In genomic region chr1:164405385-164405802, GRCm38 (mm10) we compare ENCODE assay signal across 10 mouse cellular contexts. TPM values are rescaled to one million over a fixed set of nuclear protein-coding genes. Genes with fewer than 3 reads are reported as not detected.
DNase-seq lines count a peak whose midpoint lies in the region; ATAC-seq and TF ChIP-seq lines count a peak whose summit lies in the region.
"Had no signal": no experiment of that assay in that cellular context is flagged by ENCODE, and none has a peak within 500 bp of the region (broad histone marks: within the 10 kb centered on the region; RNA-seq: fewer than 3 reads in every experiment).

No protein-coding gene starts in this region.

- WGBS in liver, embryonic 16.5 days (ENCODE audit: insufficient replicate concordance) = 32% methylated on average over 5 of the region's 5 CpGs
- WGBS in stomach, postnatal 0 days = 15% methylated on average over 5 of the region's 5 CpGs

- H3K9ac ChIP-seq in liver, embryonic 16.5 days (ENCODE audit: low read depth, low read length) = no peak overlapping the region
- no peak overlapping the region for H3K9ac ChIP-seq in stomach, postnatal 0 days (ENCODE audit: low read length)
- H3K9ac ChIP-seq: forebrain, embryonic 12.5 days; neural tube, embryonic 13.5 days had no signal

- no peak for TF ChIP-seq CTCF in stomach, postnatal 0 days (IDR thresholded peaks at IDR 0.05; ENCODE audit: low read depth)

- no peak overlapping the region for H3K4me3 ChIP-seq in liver, embryonic 16.5 days (ENCODE audit: low read depth, low read length)
- no peak overlapping the region for H3K4me3 ChIP-seq in stomach, postnatal 0 days (ENCODE audit: low read depth, low read length)
- H3K4me3 ChIP-seq: forebrain, embryonic 12.5 days; neural tube, embryonic 13.5 days had no signal

- peak; percentile 10 for DNase-seq in gastrocnemius, adult 18-20 months (ENCODE audit: low spot score)
- DNase-seq in gastrocnemius, postnatal 25 days = no peak
- peak; percentile 18 for DNase-seq in urinary bladder, postnatal 14 days (ENCODE audit: low spot score)
- no peak for DNase-seq in urinary bladder, postnatal 10 days (ENCODE audit: low spot score)
- peak; percentile 66 for DNase-seq in stomach, postnatal 0 days (ENCODE audit: low spot score)
- no peak for DNase-seq in left cerebral cortex, postnatal 10 days (ENCODE audit: extremely low spot score in 1 of 2, low spot score in 2 of 2)
- DNase-seq in layer of hippocampus, adult 9-10 months (ENCODE audit: low spot score) = no peak

- no peak overlapping the region for H3K4me2 ChIP-seq in liver, embryonic 16.5 days (ENCODE audit: low read depth, low read length)
- no peak overlapping the region for H3K4me2 ChIP-seq in stomach, postnatal 0 days (replicated peaks; ENCODE audit: low read depth)
- H3K4me2 ChIP-seq: forebrain, embryonic 12.5 days; neural tube, embryonic 13.5 days had no signal

- no peak overlapping the region for H3K27ac ChIP-seq in liver, embryonic 16.5 days (ENCODE audit: low read length)
- H3K27ac ChIP-seq in stomach, postnatal 0 days (replicated peaks) = peak overlapping the region; percentile 56; the same call in 1 of the 2 replicates
- H3K27ac ChIP-seq: forebrain, embryonic 12.5 days; neural tube, embryonic 13.5 days had no signal

- H3K27me3 ChIP-seq in liver, embryonic 16.5 days (ENCODE audit: control insufficient read depth, insufficient read depth, low read depth, low read length) = no peaks in the 10 kb centered on the region
- no peaks in the 10 kb centered on the region for H3K27me3 ChIP-seq in stomach, postnatal 0 days (ENCODE audit: control insufficient read depth, insufficient read depth, low read length)
- H3K27me3 ChIP-seq: forebrain, embryonic 12.5 days; neural tube, embryonic 13.5 days had no signal

- H3K9me3 ChIP-seq in liver, embryonic 16.5 days (replicated peaks; ENCODE audit: control insufficient read depth, low read length) = no peaks in the 10 kb centered on the region
- no peaks in the 10 kb centered on the region for H3K9me3 ChIP-seq in stomach, postnatal 0 days (ENCODE audit: control insufficient read depth, low read length)

- peak; percentile 51; the same call in 1 of the 2 replicates for ATAC-seq in liver, embryonic 16.5 days (ENCODE audit: low read depth)
- peak; percentile 96 for ATAC-seq in stomach, postnatal 0 days (ENCODE audit: low FRiP score, low TSS enrichment)

- TF ChIP-seq EP300 in stomach, postnatal 0 days (optimal IDR thresholded peaks at IDR 0.05) = peak; percentile 49

- intact Hi-C loops in left cerebral cortex, postnatal 10 days (cut with DNase I) = no loop called here

- H3K4me1 ChIP-seq in liver, embryonic 16.5 days (ENCODE audit: control insufficient read depth, low read depth, low read length) = no peaks in the 10 kb centered on the region
- H3K4me1 ChIP-seq in stomach, postnatal 0 days (replicated peaks; ENCODE audit: control insufficient read depth, insufficient read depth) = no peaks in the 10 kb centered on the region

- no peaks in the 10 kb centered on the region for H3K36me3 ChIP-seq in liver, embryonic 16.5 days (ENCODE audit: control insufficient read depth, insufficient read depth)
- H3K36me3 ChIP-seq in stomach, postnatal 0 days (ENCODE audit: control insufficient read depth, insufficient read depth, low read length) = no peaks in the 10 kb centered on the region

RNA-seq across cellular contexts. Expression of gene Atp1b1, which starts 52.8 kb away (rescaled TPM):
- 100 to 1,000 TPM; 179 to 280 TPM for total RNA-seq in gastrocnemius, adult 18-20 months (2021)
- total RNA-seq in gastrocnemius, postnatal 25 days (2021) = 100 to 1,000 TPM; 178 to 308 TPM
- polyA plus RNA-seq in liver, embryonic 16.5 days (2015; fragmentation: Nextera tagmentation; extraction: Ambion mirVana) = 17.7 and 20.3 TPM in 2 replicates
- 213 and 222 TPM in 2 replicates for polyA plus RNA-seq in stomach, postnatal 0 days (2015; fragmentation: Nextera tagmentation; extraction: Ambion mirVana)
- total RNA-seq in left cerebral cortex, postnatal 10 days (2021) = 1,000 to 10,000 TPM; 1,479 to 1,505 TPM

Comparison
In these comparisons a context has a peak if more than half of its experiments do, and no peak if none do; other contexts are left out.
1. DNase-seq: peak in gastrocnemius, adult 18-20 months (single experiment), urinary bladder, postnatal 14 days (single experiment) and stomach, postnatal 0 days (single experiment); none in gastrocnemius, postnatal 25 days (single experiment), urinary bladder, postnatal 10 days (single experiment), left cerebral cortex, postnatal 10 days (0 of 2) and layer of hippocampus, adult 9-10 months (single experiment).
2. RNA of gene Atp1b1, which starts 52.8 kb away (total RNA-seq): 1,479 to 1,505 TPM in left cerebral cortex, postnatal 10 days; 178 to 308 TPM in gastrocnemius, postnatal 25 days and 179 to 280 TPM in gastrocnemius, adult 18-20 months; every median in the first group is over 4 times any median in the second.